Mouse (Mus musculus) ES-E14 (cell line): ENCODE data around the gene Cadps2. TPM values are rescaled to one million over a fixed set of nuclear protein-coding genes. Genes with fewer than 3 reads are reported as not detected.

Experiments
- DNase-seq: peaks from one replicate; pipeline ENCODE4 v3.0.0-alpha.2; 2013; ENCODE audit warnings: low read depth, low spot score
- H3K27ac ChIP-seq: 2 replicates; pipeline ENCODE4 v1.5.1; 2012; ENCODE audit warnings: low read depth, mild to moderate bottlenecking, low read length, moderate library complexity, mixed read lengths; ENCODE audit not compliant: poor library complexity, insufficient read depth, severe bottlenecking
- H3K36me3 ChIP-seq: 2 replicates; pipeline ENCODE4 v1.6.1; 2012; ENCODE audit warnings: mild to moderate bottlenecking, low read length, moderate library complexity, mixed read lengths; ENCODE audit not compliant: control insufficient read depth, poor library complexity, insufficient read depth, severe bottlenecking
- H3K4me1 ChIP-seq, 2 experiments: fragments of 150-350 bp in 1 of 2; sonication (generic) in 1 of 2; 2 replicates each; pipeline ENCODE4 v1.6.1; 2012; ENCODE audit warnings: low read length in 2 of 2, mild to moderate bottlenecking in 1 of 2, mixed read lengths in 1 of 2; ENCODE audit not compliant: control insufficient read depth in 2 of 2, insufficient read depth in 2 of 2, poor library complexity in 1 of 2
- H3K4me3 ChIP-seq, 2 experiments: fragments of 150-350 bp in 1 of 2; sonication (generic) in 1 of 2; 2 replicates each; pipeline ENCODE4 v1.5.1; 2012; ENCODE audit warnings: low read length in 2 of 2, low read depth in 1 of 2, mild to moderate bottlenecking in 1 of 2, mixed read lengths in 1 of 2; ENCODE audit not compliant: insufficient read depth in 1 of 2, poor library complexity in 1 of 2, severe bottlenecking in 1 of 2
- H3K9ac ChIP-seq: 2 replicates; pipeline ENCODE4 v1.6.1; 2012; ENCODE audit warnings: low read depth, mild to moderate bottlenecking, low read length, mixed read lengths; ENCODE audit not compliant: poor library complexity, insufficient read depth, severe bottlenecking
- H3K9me3 ChIP-seq: fragments of 150-350 bp; sonication (generic); 2 replicates; pipeline ENCODE4 v1.6.1; 2012; ENCODE audit warnings: low read depth, mild to moderate bottlenecking, low read length; ENCODE audit not compliant: control insufficient read depth, insufficient read depth
- CHD2 ChIP-seq: IDR thresholded peaks from 2 replicates; pipeline ENCODE4 v1.6.1; 2014; ENCODE audit warnings: mild to moderate bottlenecking, low read depth, low read length, inconsistent platforms
- HCFC1 ChIP-seq: IDR thresholded peaks from 2 replicates; pipeline ENCODE4 v1.6.1; 2012; ENCODE audit warnings: low read length, inconsistent platforms, borderline replicate concordance; ENCODE audit not compliant: insufficient read depth
- MAFK ChIP-seq: IDR thresholded peaks from 2 replicates; pipeline ENCODE4 v1.6.1; 2014; ENCODE audit warnings: mild to moderate bottlenecking, low read depth, low read length, inconsistent platforms; ENCODE audit not compliant: insufficient read depth
- ZC3H11A ChIP-seq: IDR thresholded peaks from 2 replicates; pipeline ENCODE4 v1.6.1; 2012; ENCODE audit warnings: low read depth, mild to moderate bottlenecking, inconsistent platforms, low read length, borderline replicate concordance
- ZNF384 ChIP-seq: IDR thresholded peaks from 2 replicates; pipeline ENCODE4 v1.6.1; 2012; ENCODE audit warnings: low read depth, low read length, inconsistent platforms
- in situ Hi-C, 2 experiments: fragments of 600-800 bp; cut with MboI; formaldehyde crosslinking; loops; one replicate each; pipeline ENCODE4 v1.15.1; 2025; ENCODE audit warnings: low sequenced_read_pairs in 2 of 2, inconsistent platforms in 1 of 2; ENCODE audit not compliant: unreplicated experiment in 2 of 2
- total RNA-seq: library from RNA; depleted of rRNA; stranded (reverse); fragments of 300-350 nt; gene quantifications from 2 replicates; pipeline ENCODE4 v1.2.3, GENCODE M21; 2012

The Cadps2 gene
- total RNA-seq, 1 experiment, result 0.36 TPM

DNA sequence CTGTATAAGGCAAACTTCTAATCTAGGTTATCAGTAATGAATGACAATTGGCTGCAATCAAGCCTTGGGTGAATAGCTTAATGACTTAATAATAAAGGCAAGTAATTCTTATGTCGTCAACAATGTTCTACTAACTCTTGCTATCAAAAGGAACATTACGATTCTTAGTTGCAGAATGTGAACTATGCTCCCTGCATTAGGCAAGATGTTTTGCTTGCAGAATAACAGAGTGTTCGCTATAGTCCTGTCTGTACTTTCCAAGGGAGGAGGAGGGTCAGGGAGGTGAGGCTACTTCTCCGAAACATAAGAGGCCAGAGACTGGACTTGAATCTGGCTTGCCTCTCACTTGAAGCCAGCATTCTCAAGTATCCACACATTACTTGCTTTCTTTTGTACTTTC, 446.5 kb downstream of the Cadps2 start:
- no peaks in the 10 kb centered on the region for H3K36me3 ChIP-seq
- no peak overlapping the region for H3K4me3 ChIP-seq
- no peaks in the 10 kb centered on the region for H3K4me1 ChIP-seq
- no peak overlapping the region for H3K27ac ChIP-seq
- in situ Hi-C loops, result no loop called here
- H3K9me3 ChIP-seq, result no peaks in the 10 kb centered on the region
- TF ChIP-seq CHD2 (no peak), HCFC1 (no peak), MAFK (no peak), ZC3H11A (no peak), ZNF384 (no peak)
- no peak for DNase-seq
- H3K9ac ChIP-seq, result no peak overlapping the region

- TF ChIP-seq ZNF384 (no peak), ZC3H11A (no peak), CHD2 (no peak), HCFC1 (no peak), MAFK (no peak)
- DNase-seq, result no peak
- Histone ChIP-seq H3K4me3 (no peak overlapping the region), H3K27ac (no peak overlapping the region), H3K4me1 (no peaks in the 10 kb centered on the region), H3K9me3 (no peaks in the 10 kb centered on the region), H3K36me3 (no peaks in the 10 kb centered on the region), H3K9ac (no peak overlapping the region)
- in situ Hi-C loops, result no loop called here
Measured at GRCm38 (mm10) chr6:23386711-23387110, 452.5 kb downstream of the Cadps2 start.

- in situ Hi-C loops, result no loop called here
- DNase-seq, result no peak
- TF ChIP-seq ZC3H11A (no peak), CHD2 (no peak), HCFC1 (no peak), MAFK (no peak), ZNF384 (no peak)
- Histone ChIP-seq H3K9me3 (no peaks in the 10 kb centered on the region), H3K27ac (no peak overlapping the region), H3K9ac (no peak overlapping the region), H3K4me1 (no peaks in the 10 kb centered on the region), H3K36me3 (no peaks in the 10 kb centered on the region), H3K4me3 (no peak overlapping the region)
Measured at GRCm38 (mm10) chr6:23383004-23383347, 456.2 kb downstream of the Cadps2 start.

GRCm38 (mm10) chr6:23382283-23383003, 456.8 kb downstream of the Cadps2 start:
- in situ Hi-C loops, result no loop called here
- Histone ChIP-seq H3K27ac (no peak overlapping the region), H3K9me3 (no peaks in the 10 kb centered on the region), H3K36me3 (no peaks in the 10 kb centered on the region), H3K4me3 (no peak overlapping the region), H3K9ac (no peak overlapping the region), H3K4me1 (no peaks in the 10 kb centered on the region)
- no peak for DNase-seq
- TF ChIP-seq ZNF384 (no peak), HCFC1 (no peak), MAFK (no peak), ZC3H11A (no peak), CHD2 (no peak)

DNA sequence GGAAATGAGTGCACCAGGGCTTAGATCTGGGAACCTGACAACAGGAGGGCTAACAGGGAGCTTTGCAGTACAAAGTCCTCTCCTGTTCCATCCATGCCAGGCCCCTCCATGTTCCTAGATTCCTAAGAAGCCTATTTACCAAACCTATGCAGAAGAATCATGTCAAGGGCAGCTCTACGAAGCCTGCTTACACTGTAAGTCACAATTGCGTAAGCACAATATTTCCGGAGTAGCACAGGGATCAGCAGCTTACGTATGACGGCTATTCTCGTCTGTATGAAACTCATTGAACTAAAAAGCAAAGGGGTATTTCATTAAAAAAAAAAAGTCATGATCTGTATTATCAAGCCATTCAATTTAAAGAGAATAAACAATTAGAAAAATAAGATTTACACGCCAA, 462.9 kb downstream of the Cadps2 start:
- in situ Hi-C loops, result no loop called here
- no peak overlapping the region for H3K4me3 ChIP-seq
- H3K36me3 ChIP-seq, result no peaks in the 10 kb centered on the region
- no peaks in the 10 kb centered on the region for H3K4me1 ChIP-seq
- H3K27ac ChIP-seq, result no peak overlapping the region
- no peak overlapping the region for H3K9ac ChIP-seq
- H3K9me3 ChIP-seq, result no peaks in the 10 kb centered on the region
- TF ChIP-seq ZC3H11A, result no peak
- TF ChIP-seq MAFK, result no peak
- no peak for TF ChIP-seq ZNF384
- no peak for TF ChIP-seq HCFC1
- TF ChIP-seq CHD2, result no peak
- no peak for DNase-seq
